21 mouse cellular contexts compared by ENCODE assay signal in the genomic region with DNA sequence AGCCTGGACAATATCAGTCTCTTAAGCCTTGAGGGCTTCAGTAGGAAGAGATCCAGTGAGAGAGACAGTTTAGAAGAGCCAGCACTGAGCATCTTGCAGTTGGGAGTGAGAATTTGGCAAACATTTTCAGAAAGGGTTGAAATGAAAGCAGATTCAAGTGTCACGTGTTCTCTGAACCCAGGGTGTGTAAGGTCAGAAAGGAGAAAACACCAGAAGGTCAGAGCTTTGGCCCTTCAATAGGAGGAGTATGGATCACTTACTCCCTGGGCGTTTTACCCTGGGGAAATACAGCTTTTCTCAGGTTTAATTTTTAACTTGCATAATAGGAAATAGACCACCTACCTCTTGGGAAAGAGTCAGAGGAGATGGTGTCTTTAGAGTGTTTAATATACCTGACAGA.
"Had no signal": no experiment of that assay in that cellular context is flagged by ENCODE, and none has a peak within 500 bp of the region (broad histone marks: within the 10 kb centered on the region; RNA-seq: fewer than 3 reads in every experiment).

No protein-coding gene starts in this region.

- H3K4me3 ChIP-seq: lung, embryonic 15.5 days; megakaryocyte, embryonic 14.5 days; midbrain, embryonic 13.5 days; midbrain, embryonic 15.5 days; myocyte; neural tube, embryonic 13.5 days; neural tube, embryonic 15.5 days; stomach, embryonic 15.5 days had no signal

- H3K4me2 ChIP-seq: lung, embryonic 15.5 days; midbrain, embryonic 11.5 days; midbrain, embryonic 13.5 days; midbrain, embryonic 15.5 days; neural tube, embryonic 13.5 days; neural tube, embryonic 15.5 days; stomach, embryonic 15.5 days had no signal

- DNase-seq: lung, adult 2 months; lung, postnatal 14 days; lung, postnatal 36 days; retina, postnatal 1 day; right cerebral cortex, adult 18-20 months; right cerebral cortex, postnatal 25 days; thymus, adult 2 months; thymus, postnatal 36 days had no signal

- H3K9ac ChIP-seq: liver, embryonic 14.5 days; lung, embryonic 15.5 days; midbrain, embryonic 13.5 days; midbrain, embryonic 15.5 days; neural tube, embryonic 13.5 days; neural tube, embryonic 15.5 days; stomach, embryonic 15.5 days had no signal

- H3K27ac ChIP-seq: liver, embryonic 14.5 days; lung, embryonic 15.5 days; macrophage; midbrain, embryonic 13.5 days; midbrain, embryonic 15.5 days; neural tube, embryonic 13.5 days; neural tube, embryonic 15.5 days; stomach, embryonic 15.5 days; stomach, postnatal 0 days had no signal

- H3K27me3 ChIP-seq: lung, embryonic 15.5 days; midbrain, embryonic 13.5 days; midbrain, embryonic 15.5 days; neural tube, embryonic 13.5 days; neural tube, embryonic 15.5 days; stomach, embryonic 15.5 days had no signal

- ATAC-seq: lung, postnatal 0 days; midbrain, embryonic 13.5 days; midbrain, embryonic 15.5 days had no signal

- H3K36me3 ChIP-seq: lung, embryonic 15.5 days; midbrain, embryonic 13.5 days; midbrain, embryonic 15.5 days; neural tube, embryonic 13.5 days; neural tube, embryonic 15.5 days; stomach, embryonic 15.5 days had no signal

- H3K9me3 ChIP-seq: lung, embryonic 15.5 days; midbrain, embryonic 13.5 days; midbrain, embryonic 15.5 days; neural tube, embryonic 13.5 days; neural tube, embryonic 15.5 days; stomach, embryonic 15.5 days had no signal
